Mouse (Mus musculus) right cerebral cortex, postnatal 25 days (tissue): ENCODE results near the gene Nrarp.

Source experiments
- DNase-seq: peaks from one replicate; pipeline ENCODE4 v3.0.0; 2022

The Nrarp gene

GRCm38 (mm10) chr2:25175690-25176078, 4.9 kb upstream of the Nrarp start:
- no peak for DNase-seq

GRCm38 (mm10) chr2:25176573-25176972, 4.0 kb upstream of the Nrarp start:
- DNase-seq = no peak

DNA sequence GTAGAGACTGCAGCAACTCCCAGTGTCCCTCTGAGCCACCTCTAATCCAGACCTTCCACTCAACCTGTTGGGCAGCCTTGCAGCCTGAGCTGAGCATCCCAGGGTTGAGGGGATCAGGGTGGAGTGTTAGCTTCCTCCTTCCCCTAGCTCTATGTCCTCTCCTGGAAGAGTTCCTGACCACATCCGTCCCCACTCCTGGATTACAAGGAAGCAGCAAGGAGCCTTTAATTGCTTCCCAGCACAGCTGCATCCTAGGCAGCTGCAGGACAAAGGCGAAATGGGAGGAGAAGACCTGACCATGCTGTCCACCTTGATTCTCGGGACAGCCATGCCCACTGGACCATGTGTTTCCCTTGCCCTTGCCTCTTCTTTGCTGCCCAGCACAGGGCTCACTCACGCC, 3.5 kb upstream of the Nrarp start:
- no peak for DNase-seq

DNA sequence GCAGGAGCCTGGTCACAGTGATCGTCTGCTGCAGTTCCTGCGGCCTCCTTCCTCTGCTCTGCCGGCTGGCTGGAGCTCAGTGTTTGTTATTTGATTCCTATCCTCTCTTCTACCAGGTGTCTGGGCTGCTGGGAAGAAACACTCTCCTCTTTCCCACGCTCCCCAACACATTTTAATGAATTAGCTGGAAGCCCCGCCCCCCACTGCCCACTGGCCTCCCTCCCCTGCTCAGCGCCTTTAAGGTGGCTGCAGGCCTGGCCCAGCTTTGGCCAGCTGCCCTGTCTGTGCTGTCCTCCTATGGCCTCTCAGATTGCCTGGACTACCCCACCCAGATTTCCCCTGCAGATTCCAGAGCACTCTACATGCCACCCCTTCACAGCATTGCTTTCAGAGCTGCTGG, 2.9 kb upstream of the Nrarp start:
- no peak for DNase-seq

DNA sequence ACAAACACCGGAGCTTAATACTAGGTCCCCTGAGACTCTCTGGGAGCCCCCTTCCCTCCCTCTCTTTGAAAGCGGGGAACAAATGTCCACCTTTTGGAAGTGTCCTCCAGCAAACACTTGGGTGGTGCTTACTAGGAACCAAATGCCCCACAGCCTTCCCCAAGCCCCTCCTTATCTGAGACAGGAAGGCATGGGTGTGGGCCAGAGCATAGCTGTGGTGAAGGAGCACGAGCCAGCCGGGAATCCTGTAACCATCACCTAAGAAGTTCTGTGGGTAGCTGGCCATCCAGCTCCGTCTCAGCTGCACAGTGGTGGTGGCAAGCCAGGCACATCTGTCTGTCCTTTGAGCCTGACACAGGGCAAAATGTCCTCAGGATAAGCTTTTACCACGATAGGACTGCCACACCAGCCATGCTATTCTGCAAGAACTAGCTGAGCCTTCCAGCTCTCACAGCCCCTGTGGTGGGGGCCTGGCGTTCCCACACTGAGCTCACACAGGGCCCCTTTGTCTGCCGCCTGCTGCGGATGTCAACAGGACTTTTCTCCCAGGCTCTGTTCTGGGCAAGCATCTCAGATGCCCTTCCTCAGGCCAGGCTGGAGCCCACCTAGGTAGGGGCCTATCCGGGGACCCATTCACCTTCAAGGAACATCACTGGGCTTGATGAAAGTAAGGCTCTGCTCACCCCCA, 2.1 kb upstream of the Nrarp start:
- no peak for DNase-seq

GRCm38 (mm10) chr2:25179566-25180217, 866 bp upstream of the Nrarp start:
- DNase-seq = peak; percentile 4

GRCm38 (mm10) chr2:25180973-25181890, 674 bp downstream of the Nrarp start:
- no peak for DNase-seq

DNA sequence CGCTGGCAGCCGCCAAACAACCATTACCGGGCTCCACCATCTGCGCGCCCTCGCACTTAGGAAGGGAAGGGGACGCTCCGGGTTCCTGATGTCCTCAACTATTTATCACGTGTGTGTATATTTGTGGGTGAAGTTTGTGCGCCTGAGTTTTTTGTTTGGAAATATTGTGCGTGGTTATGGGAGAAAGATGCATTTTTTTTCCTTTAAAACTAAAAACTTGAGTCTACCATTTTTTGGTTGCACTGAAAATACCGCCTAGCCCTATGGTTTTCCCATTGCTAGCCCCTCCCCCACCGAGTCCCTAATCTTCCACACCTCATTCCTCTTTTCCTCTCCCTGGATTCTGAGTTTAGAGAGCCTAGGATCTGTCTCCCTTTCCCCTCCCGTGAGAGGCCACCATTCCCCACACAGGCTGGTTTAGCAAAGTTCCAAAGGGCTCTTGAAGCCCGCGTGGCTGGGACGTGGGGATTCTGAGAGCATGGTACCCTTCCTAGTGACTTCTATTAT, 1.4 kb downstream of the Nrarp start:
- no peak for DNase-seq

GRCm38 (mm10) chr2:25182664-25183063, 2.1 kb downstream of the Nrarp start:
- DNase-seq = no peak

DNA sequence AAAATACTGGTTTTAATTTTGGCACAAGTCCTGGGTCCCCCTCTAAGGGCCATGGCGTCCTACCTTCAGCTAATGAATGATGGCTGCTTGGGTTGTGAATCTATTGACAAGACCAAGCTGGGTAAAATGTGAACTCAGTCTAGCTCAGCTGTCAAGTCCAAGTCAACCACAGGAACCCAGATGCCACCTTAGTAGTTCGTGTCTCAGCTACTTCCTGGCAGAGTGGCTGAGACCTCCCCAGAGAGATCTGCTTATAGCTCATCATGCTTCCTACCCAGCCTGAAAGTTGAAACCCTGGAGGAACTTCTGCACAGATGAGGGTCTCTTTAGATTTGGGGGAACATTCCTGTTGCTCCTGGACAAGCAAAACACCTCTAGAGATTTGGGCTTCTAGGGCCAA, 2.8 kb downstream of the Nrarp start:
- no peak for DNase-seq

DNA sequence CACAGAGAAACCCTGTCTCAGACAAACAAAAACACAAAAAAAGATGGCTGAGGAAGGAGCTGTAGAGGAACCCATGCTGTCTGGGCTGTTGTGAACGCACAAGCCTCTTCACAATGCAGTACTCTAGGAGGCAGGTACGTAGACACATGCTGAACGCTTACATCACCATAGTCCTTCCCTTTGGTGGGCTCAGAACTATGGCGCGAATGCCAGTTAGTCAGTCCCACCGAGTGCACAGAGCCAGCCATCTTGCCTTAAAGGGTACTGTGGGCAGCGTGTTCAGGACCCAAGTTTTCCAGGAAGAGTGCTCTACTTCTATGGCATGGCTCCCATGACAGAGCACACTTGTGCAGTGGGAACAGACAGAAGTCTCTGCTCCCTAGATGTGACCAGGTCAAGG, 3.9 kb downstream of the Nrarp start:
- no peak for DNase-seq

DNA sequence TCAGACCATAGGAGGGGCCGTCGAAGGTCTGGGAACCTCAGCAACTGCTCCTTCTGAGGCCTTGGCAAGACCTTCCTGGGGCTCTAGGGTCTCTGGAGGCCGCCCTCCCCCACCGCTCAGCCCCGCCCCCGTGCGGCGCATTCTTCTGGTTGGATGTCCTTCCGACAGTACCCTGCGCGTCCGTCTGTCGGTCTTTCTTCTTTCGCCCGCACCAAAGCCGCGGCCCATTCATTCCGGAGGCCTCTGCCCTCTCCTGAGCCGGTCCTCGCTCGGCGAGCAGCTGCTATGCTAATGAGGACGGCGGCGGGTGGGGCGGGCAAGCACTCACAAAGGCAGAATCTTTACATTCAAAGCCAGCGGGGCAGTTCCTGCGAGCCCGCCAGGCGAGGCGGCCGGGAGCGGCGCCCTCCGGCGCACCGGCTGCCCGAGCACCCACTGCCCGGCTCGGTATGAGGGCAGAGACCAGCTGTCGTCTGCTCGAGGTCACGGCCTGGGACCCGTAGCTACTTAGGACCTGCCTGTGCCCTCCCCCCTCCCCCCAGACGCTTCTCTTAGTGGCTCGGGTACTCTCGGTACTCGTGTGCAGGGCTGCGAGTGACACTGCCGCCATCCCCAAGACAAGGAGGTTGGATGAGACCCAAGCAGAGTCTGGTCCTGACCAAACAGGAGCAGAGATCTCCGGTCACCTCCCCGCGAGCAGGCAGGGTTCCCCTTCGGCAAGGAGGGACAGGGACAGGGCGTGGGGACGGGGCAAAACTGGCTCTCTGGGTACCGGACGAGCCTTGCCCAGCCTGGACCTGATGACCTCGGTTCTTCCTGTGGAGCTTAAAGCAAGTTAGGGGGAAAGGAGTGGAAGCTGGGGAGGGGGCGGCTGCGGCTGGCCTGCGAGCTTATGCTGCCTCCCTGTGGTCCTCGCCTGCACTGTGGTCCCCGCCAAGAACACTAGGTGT, 5.3 kb downstream of the Nrarp start:
- DNase-seq = no peak

- no peak for DNase-seq
Measured at GRCm38 (mm10) chr2:25186575-25186930, 6.0 kb downstream of the Nrarp start.

- no peak for DNase-seq
Measured at GRCm38 (mm10) chr2:25187841-25188240, 7.3 kb downstream of the Nrarp start.

- peak; percentile 76 for DNase-seq
Measured at GRCm38 (mm10) chr2:25193330-25193770, 12.8 kb downstream of the Nrarp start.

GRCm38 (mm10) chr2:25194006-25194405, 13.4 kb downstream of the Nrarp start:
- DNase-seq = no peak

DNA sequence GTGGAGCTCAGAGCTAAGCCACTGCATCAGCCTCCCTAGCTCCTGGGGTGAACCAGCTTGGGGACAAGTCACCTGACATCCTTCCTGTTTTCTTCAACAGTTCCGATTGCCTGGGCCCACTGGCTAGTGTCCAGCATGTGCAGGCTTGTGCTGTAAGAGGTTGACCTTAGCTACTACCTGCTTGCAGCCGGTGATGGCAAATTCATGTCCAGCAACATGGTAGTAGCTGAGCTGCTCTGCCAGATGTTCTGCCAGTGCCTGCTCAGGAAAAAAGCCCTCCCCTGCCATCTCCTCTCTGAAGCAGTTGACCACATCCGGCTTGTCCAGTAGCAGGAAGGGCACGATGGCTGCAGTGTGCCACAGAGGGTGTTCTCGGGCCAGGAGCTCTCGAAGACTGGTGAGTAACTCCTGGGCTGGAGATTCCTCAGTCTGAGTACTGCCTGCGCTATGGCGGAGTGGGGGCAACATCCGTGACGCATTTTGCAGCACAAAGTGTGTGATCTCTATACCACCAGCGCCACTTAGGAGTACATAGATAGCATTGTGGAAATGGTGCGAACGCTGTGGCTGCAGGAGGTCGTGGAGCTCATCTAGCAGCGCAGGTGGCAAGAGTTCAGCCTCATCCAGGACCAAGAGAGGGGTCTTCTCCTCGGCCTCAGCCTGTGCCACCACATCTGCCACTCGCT, 14.1 kb downstream of the Nrarp start:
- DNase-seq = no peak

DNA sequence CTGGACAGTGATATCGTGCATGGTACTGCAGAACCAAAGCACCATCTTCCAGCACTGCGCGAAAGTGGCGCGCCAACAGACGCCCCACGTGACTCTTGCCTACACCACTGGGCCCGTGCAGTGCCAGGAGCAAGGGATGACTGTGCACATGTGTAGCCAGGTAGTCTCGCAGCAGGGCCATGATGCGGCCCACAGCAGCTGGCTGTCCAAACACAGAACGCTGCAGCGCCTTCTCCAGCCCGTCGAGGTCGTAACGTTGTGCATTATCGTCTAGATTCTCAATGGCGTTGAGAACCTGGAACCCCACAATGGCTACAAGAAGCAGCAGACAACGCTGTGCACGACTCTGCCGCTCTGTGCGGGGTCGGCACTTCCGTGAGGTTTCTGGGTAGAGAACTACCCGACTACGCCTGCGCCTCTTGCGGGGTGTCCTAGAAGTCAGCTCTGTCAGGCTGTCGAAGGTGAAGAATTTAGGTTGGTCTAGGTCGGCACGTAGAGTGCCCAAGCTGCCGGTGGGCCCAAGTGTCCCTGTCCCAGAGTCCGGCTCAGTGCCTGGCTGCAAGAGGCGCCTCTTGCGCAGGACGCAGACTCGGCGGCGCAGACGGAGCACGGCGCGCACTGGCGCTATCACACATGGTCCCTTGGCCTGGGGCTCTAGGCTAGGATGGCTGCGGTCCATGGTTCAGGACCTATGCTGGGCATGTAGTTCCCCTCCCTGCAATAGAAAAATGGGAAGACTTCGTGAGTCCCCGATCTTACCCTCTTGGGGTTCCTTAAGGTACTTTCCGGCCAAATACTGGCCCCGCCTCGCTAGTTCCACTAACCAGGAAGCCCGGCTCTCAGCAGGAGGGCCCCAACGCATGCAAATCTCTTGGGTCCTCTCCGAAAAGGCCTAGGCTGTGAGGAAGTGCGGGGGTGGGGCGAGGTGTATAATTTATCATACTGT, 14.9 kb downstream of the Nrarp start:
- no peak for DNase-seq

GRCm38 (mm10) chr2:25196172-25196954, 15.8 kb downstream of the Nrarp start, which contains the start of gene Tor4a:
Tor4a (minus strand) TSS chr2:25196886.
- DNase-seq = peak; percentile 17

GRCm38 (mm10) chr2:25197191-25197590, 16.6 kb downstream of the Nrarp start:
- no peak for DNase-seq
